Mouse (Mus musculus) large intestine, adult 2 months (tissue): ENCODE results near the gene Pigb. TPM values are rescaled to one million over a fixed set of nuclear protein-coding genes. Genes with fewer than 3 reads are reported as not detected.

Experiments used
- polyA plus RNA-seq: library from polyadenylated mRNA; depleted of rRNA; stranded (reverse); fragments of >200 nt; gene quantifications from 2 replicates; pipeline ENCODE4 v1.2.3, GENCODE M21; 2012; rRNA removed

The Pigb gene
- polyA plus RNA-seq, 1 experiment, result 5.8 TPM

Other genes starting within 250 kb of the Pigb start
- 0.03 and 0.20 TPM in 2 replicates for gene Prtg, start 233.5 kb downstream of the Pigb start, polyA plus RNA-seq
- gene Pygo1, start 114.7 kb downstream of the Pigb start, polyA plus RNA-seq, result 0.23 and 0.24 TPM in 2 replicates
- 0.08 and 0.12 TPM in 2 replicates for gene Dyx1c1, start 81.6 kb downstream of the Pigb start, polyA plus RNA-seq
- not detected in 2 replicates for gene Gm44503, start 81.5 kb downstream of the Pigb start, polyA plus RNA-seq
- gene Ccpg1os, start 55.0 kb downstream of the Pigb start, polyA plus RNA-seq, result 5.7 and 7.2 TPM in 2 replicates
- 5.8 and 6.6 TPM in 2 replicates for gene Ccpg1, start 54.9 kb downstream of the Pigb start, polyA plus RNA-seq
- gene Rab27a, start 4.5 kb upstream of the Pigb start, polyA plus RNA-seq, result 9.4 TPM in 2 replicates
- 0.10 and 0.15 TPM in 2 replicates for gene Khdc3, start 61.5 kb upstream of the Pigb start, polyA plus RNA-seq
- gene Gm20509, start 62.1 kb upstream of the Pigb start, polyA plus RNA-seq, result not detected in 2 replicates
- 16.6 and 20.9 TPM in 2 replicates for gene Rsl24d1, start 73.0 kb upstream of the Pigb start, polyA plus RNA-seq